In genomic region chr2:143269026-143269425, GRCm38 (mm10) we compare ENCODE assay signal across 22 mouse cellular contexts.
"Had no signal": no experiment of that assay in that cellular context is flagged by ENCODE, and none has a peak within 500 bp of the region (broad histone marks: within the 10 kb centered on the region; RNA-seq: fewer than 3 reads in every experiment).

No protein-coding gene starts in this region.

- H3K9ac ChIP-seq: limb, embryonic 12.5 days; limb, embryonic 15.5 days; liver, embryonic 14.5 days; liver, postnatal 0 days; lung, embryonic 14.5 days; neural tube, embryonic 13.5 days had no signal

- H3K4me2 ChIP-seq: limb, embryonic 12.5 days; limb, embryonic 15.5 days; liver, embryonic 11.5 days; lung, embryonic 14.5 days; neural tube, embryonic 13.5 days had no signal

- H3K27me3 ChIP-seq: limb, embryonic 12.5 days; limb, embryonic 15.5 days; neural tube, embryonic 13.5 days had no signal

- H3K4me1 ChIP-seq: limb, embryonic 12.5 days; limb, embryonic 15.5 days; neural tube, embryonic 13.5 days had no signal

- ATAC-seq: liver, postnatal 0 days; lung, postnatal 0 days; midbrain, embryonic 16.5 days had no signal

- H3K4me3 ChIP-seq: limb, embryonic 12.5 days; limb, embryonic 15.5 days; myocyte; neural tube, embryonic 13.5 days had no signal

- H3K36me3 ChIP-seq: limb, embryonic 12.5 days; limb, embryonic 15.5 days; neural tube, embryonic 13.5 days had no signal

- DNase-seq: kidney, adult 18-20 months; kidney, adult 9 months; kidney, postnatal 36 days; layer of hippocampus, postnatal 36 days; left cerebral cortex, postnatal 4 days; liver, postnatal 0 days; lung, embryonic 14.5 days; retina, postnatal 1 day; right cerebral cortex, postnatal 25 days; thymus, adult 18-20 months; thymus, postnatal 14 days; thymus, postnatal 4 days had no signal

- H3K27ac ChIP-seq: kidney, postnatal 0 days; limb, embryonic 12.5 days; limb, embryonic 15.5 days; liver, embryonic 14.5 days; macrophage; neural tube, embryonic 13.5 days had no signal

- H3K9me3 ChIP-seq: limb, embryonic 12.5 days; limb, embryonic 15.5 days; neural tube, embryonic 13.5 days had no signal
